ENCODE assay signal across 11 mouse cellular contexts in the genomic region with DNA sequence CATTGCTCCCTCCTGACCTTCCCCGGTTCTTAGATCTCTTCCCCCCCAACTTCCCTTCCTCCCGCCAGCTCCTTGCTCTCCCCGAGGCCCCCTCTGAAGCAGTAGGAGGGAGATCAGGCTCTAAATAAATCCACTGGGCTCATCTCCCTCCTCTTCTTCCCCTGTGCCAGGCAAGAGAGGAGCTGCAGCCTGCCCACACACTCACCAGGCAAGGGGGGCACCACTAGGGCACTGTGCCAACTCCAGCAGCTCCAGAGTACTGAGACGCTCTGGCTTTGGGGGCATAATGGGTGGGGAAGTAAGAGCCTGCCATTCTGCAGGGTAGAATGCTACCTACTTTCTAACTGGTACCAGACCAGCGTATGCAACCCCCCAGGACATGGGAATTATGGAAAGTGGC. TPM values are rescaled to one million over a fixed set of nuclear protein-coding genes. Genes with fewer than 3 reads are reported as not detected.
A peak's percentile ranks its signal among the peaks of the same experiment; 100 is the strongest.
DNase-seq lines count a peak whose midpoint lies in the region; ATAC-seq and TF ChIP-seq lines count a peak whose summit lies in the region.
"Had no signal": no experiment of that assay in that cellular context is flagged by ENCODE, and none has a peak within 500 bp of the region (broad histone marks: within the 10 kb centered on the region; RNA-seq: fewer than 3 reads in every experiment).

No protein-coding gene starts in this region.

- peaks cover 11% of the 10 kb centered on the region for H3K4me1 ChIP-seq in lung, embryonic 14.5 days (ENCODE audit: insufficient read depth)
- H3K4me1 ChIP-seq in lung, postnatal 0 days (ENCODE audit: insufficient read depth, low read depth, low read length) = peaks cover 11% of the 10 kb centered on the region; the same call in 1 of the 2 replicates
- H3K4me1 ChIP-seq in forebrain, embryonic 15.5 days = peaks cover 49% of the 10 kb centered on the region

- intact Hi-C loops in left cerebral cortex, postnatal 10 days (cut with DNase I) = no loop called here

- H3K4me3 ChIP-seq in lung, embryonic 14.5 days (ENCODE audit: low read depth, low read length) = no peak overlapping the region
- H3K4me3 ChIP-seq in lung, postnatal 0 days (ENCODE audit: low read depth, low read length) = no peak overlapping the region
- H3K4me3 ChIP-seq in forebrain, embryonic 15.5 days = peak overlapping the region; percentile 76

- 53% methylated on average over 5 of the region's 5 CpGs for WGBS in lung, embryonic 14.5 days
- WGBS in lung, postnatal 0 days = 54% methylated on average over 5 of the region's 5 CpGs
- 17% methylated on average over 5 of the region's 5 CpGs for WGBS in forebrain, embryonic 15.5 days

- H3K27me3 ChIP-seq in lung, embryonic 14.5 days (ENCODE audit: insufficient read depth, low read length) = peaks cover 30% of the 10 kb centered on the region
- peaks cover 13% of the 10 kb centered on the region for H3K27me3 ChIP-seq in lung, postnatal 0 days (replicated peaks; ENCODE audit: insufficient read depth, low read length)
- H3K27me3 ChIP-seq in forebrain, embryonic 15.5 days = no peaks in the 10 kb centered on the region; the same call in 1 of the 2 replicates

- H3K9ac ChIP-seq in lung, embryonic 14.5 days = no peak overlapping the region
- H3K9ac ChIP-seq in lung, postnatal 0 days (replicated peaks; ENCODE audit: low read depth) = no peak overlapping the region
- peak overlapping the region; percentile 91 for H3K9ac ChIP-seq in forebrain, embryonic 15.5 days (replicated peaks)

- H3K9me3 ChIP-seq in lung, embryonic 14.5 days (ENCODE audit: low read depth, low read length) = no peaks in the 10 kb centered on the region
- H3K9me3 ChIP-seq in lung, postnatal 0 days (ENCODE audit: low read length) = no peaks in the 10 kb centered on the region
- no peaks in the 10 kb centered on the region for H3K9me3 ChIP-seq in forebrain, embryonic 15.5 days

- H3K27ac ChIP-seq in lung, embryonic 14.5 days (ENCODE audit: low read depth) = no peak overlapping the region
- no peak overlapping the region for H3K27ac ChIP-seq in lung, postnatal 0 days (ENCODE audit: low read length)
- H3K27ac ChIP-seq in forebrain, embryonic 15.5 days (replicated peaks) = peak overlapping the region; percentile 21; the same call in 1 of the 2 replicates

- DNase-seq in lung, embryonic 14.5 days = no peak
- DNase-seq in lung, postnatal 0 days (ENCODE audit: low spot score) = no peak
- peak; percentile 66 to 80 for DNase-seq in left cerebral cortex, postnatal 10 days (ENCODE audit: extremely low spot score in 1 of 2, low spot score in 2 of 2)
- DNase-seq in right cerebral cortex, postnatal 10 days (ENCODE audit: low spot score in 2 of 2) = peak; percentile 86 to 87
- DNase-seq in lung, postnatal 36 days = no peak
- DNase-seq in liver = no peak
- DNase-seq: heart, postnatal 14 days; lung, adult 18-20 months had no signal

- H3K4me2 ChIP-seq in lung, embryonic 14.5 days = peak overlapping the region; percentile 99
- no peak overlapping the region for H3K4me2 ChIP-seq in lung, postnatal 0 days (replicated peaks; ENCODE audit: low read depth, low read length)
- peak overlapping the region; percentile 86 for H3K4me2 ChIP-seq in forebrain, embryonic 15.5 days (replicated peaks)

- ATAC-seq in lung, embryonic 14.5 days (ENCODE audit: insufficient read depth) = no peak
- no peak for ATAC-seq in lung, postnatal 0 days
- ATAC-seq in forebrain, embryonic 15.5 days (replicated peaks) = no peak
- ATAC-seq in inflammation-experienced regulatory T-cells, adult 6 months = no peak

- TF ChIP-seq EP300 in lung, postnatal 0 days (IDR thresholded peaks at IDR 0.05) = no peak

- TF ChIP-seq CTCF in lung, embryonic 14.5 days (IDR thresholded peaks at IDR 0.05; ENCODE audit: low read depth) = no peak
- no peak for TF ChIP-seq CTCF in lung, postnatal 0 days (IDR thresholded peaks at IDR 0.05)

- H3K36me3 ChIP-seq in lung, embryonic 14.5 days (ENCODE audit: insufficient read depth) = peaks cover 20% of the 10 kb centered on the region; the same call in 1 of the 2 replicates
- no peaks in the 10 kb centered on the region for H3K36me3 ChIP-seq in lung, postnatal 0 days (ENCODE audit: insufficient read depth, low read length)
- H3K36me3 ChIP-seq in forebrain, embryonic 15.5 days = peaks cover 27% of the 10 kb centered on the region

RNA-seq across cellular contexts. Expression of gene Cacnb3, which starts 5.9 kb away (rescaled TPM):
- 24.6 and 28.9 TPM in 2 replicates for polyA plus RNA-seq in lung, embryonic 14.5 days (2014; fragmentation: Nextera tagmentation; extraction: Ambion mirVana)
- 7.4 and 10.7 TPM in 2 replicates for polyA plus RNA-seq in lung, postnatal 0 days (2015; fragmentation: Nextera tagmentation; extraction: Ambion mirVana)
- polyA plus RNA-seq in forebrain, embryonic 15.5 days (2015; fragmentation: Nextera tagmentation; extraction: Ambion mirVana) = 134 and 138 TPM in 2 replicates
- total RNA-seq in left cerebral cortex, postnatal 10 days (2021) = 100 to 1,000 TPM; 173 to 185 TPM
- polyA plus RNA-seq in inflammation-experienced regulatory T-cells, adult 6 months (2017; shearing (Covaris generic)) = under 1 TPM in 2 of 3 experiments, not detected in 1; 0.30 to 0.38 TPM
- total RNA-seq: common myeloid progenitor, adult 5-6 weeks had no signal

RNA-seq across cellular contexts. Expression of gene Ddx23, which starts 26.2 kb away (rescaled TPM):
- polyA plus RNA-seq in lung, embryonic 14.5 days (2014; fragmentation: Nextera tagmentation; extraction: Ambion mirVana) = 27.2 and 28.7 TPM in 2 replicates
- polyA plus RNA-seq in lung, postnatal 0 days (2015; fragmentation: Nextera tagmentation; extraction: Ambion mirVana) = 14.5 and 17.5 TPM in 2 replicates
- polyA plus RNA-seq in forebrain, embryonic 15.5 days (2015; fragmentation: Nextera tagmentation; extraction: Ambion mirVana) = 23.5 and 25.0 TPM in 2 replicates
- total RNA-seq in left cerebral cortex, postnatal 10 days (2021) = 10 to 100 TPM; 55.8 to 58.2 TPM
- polyA plus RNA-seq in inflammation-experienced regulatory T-cells, adult 6 months (2017; shearing (Covaris generic)) = 10 to 100 TPM; 15.4 to 37.0 (median 37.0) TPM

RNA-seq across cellular contexts. Expression of gene Adcy6, which starts 26.6 kb away (rescaled TPM):
- polyA plus RNA-seq in lung, embryonic 14.5 days (2014; fragmentation: Nextera tagmentation; extraction: Ambion mirVana) = 20.5 and 21.8 TPM in 2 replicates
- 9.2 and 12.1 TPM in 2 replicates for polyA plus RNA-seq in lung, postnatal 0 days (2015; fragmentation: Nextera tagmentation; extraction: Ambion mirVana)
- polyA plus RNA-seq in forebrain, embryonic 15.5 days (2015; fragmentation: Nextera tagmentation; extraction: Ambion mirVana) = 12.5 and 13.8 TPM in 2 replicates
- 10 to 100 TPM; 37.1 to 38.1 TPM for total RNA-seq in left cerebral cortex, postnatal 10 days (2021)
- polyA plus RNA-seq in inflammation-experienced regulatory T-cells, adult 6 months (2017; shearing (Covaris generic)) = under 1 TPM in 2 of 3 experiments, not detected in 1; 0.28 to 0.44 TPM

RNA-seq across cellular contexts. Expression of gene Rnd1, which starts 40.7 kb away (rescaled TPM):
- polyA plus RNA-seq in lung, embryonic 14.5 days (2014; fragmentation: Nextera tagmentation; extraction: Ambion mirVana) = 0.57 and 0.67 TPM in 2 replicates
- 3.1 and 3.9 TPM in 2 replicates for polyA plus RNA-seq in lung, postnatal 0 days (2015; fragmentation: Nextera tagmentation; extraction: Ambion mirVana)
- polyA plus RNA-seq in forebrain, embryonic 15.5 days (2015; fragmentation: Nextera tagmentation; extraction: Ambion mirVana) = 11.0 and 12.8 TPM in 2 replicates
- 10 to 100 TPM; 68.6 to 70.1 TPM for total RNA-seq in left cerebral cortex, postnatal 10 days (2021)
- 1 to 10 TPM in 1 of 3 experiments, under 1 TPM in 2; 0.94 to 1.8 (median 0.99) TPM for polyA plus RNA-seq in inflammation-experienced regulatory T-cells, adult 6 months (2017; shearing (Covaris generic))

Comparison
In these comparisons a context has a peak if more than half of its experiments do, and no peak if none do; other contexts are left out.
1. DNase-seq: peak in left cerebral cortex, postnatal 10 days (2 of 2) and right cerebral cortex, postnatal 10 days (2 of 2); none in lung, embryonic 14.5 days (single experiment), lung, postnatal 0 days (single experiment), lung, postnatal 36 days (single experiment) and liver (single experiment).